Mouse (Mus musculus): ENCODE results near the gene Snrk. TPM values are rescaled to one million over a fixed set of nuclear protein-coding genes. Genes with fewer than 3 reads are reported as not detected.

The Snrk gene
- total RNA-seq, 4 experiments from 2014 or later = 153 to 206 (median 181) TPM

GRCm38 (mm10) chr9:122185061-122185460 lies 68.0 kb downstream of the Snrk start:
- peak; percentile 72 for DNase-seq

DNA sequence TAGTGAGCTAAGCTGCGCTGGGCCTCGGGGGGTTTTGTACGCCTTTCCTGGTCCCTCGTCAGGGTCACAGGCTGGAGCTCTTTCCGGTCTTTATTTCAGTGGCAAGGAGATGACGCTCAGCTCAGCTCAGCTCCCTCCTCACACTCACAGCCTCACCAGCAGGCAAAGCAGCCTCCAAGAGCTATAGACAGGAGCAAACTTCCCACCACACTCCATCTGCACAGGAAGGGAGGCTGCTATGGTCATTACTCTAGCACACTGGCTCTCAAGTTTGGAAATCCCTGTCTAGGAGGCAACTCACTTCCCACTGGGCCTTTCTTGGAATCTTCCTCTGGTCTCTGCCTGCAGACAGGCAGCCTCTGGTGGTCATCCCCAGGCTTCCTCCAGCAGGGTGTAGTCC lies 68.9 kb downstream of the Snrk start:
- DNase-seq = no peak

GRCm38 (mm10) chr9:122186643-122187226 lies 69.7 kb downstream of the Snrk start:
- no peak for DNase-seq

- DNase-seq = no peak
Observed at GRCm38 (mm10) chr9:122187451-122187921, 70.4 kb downstream of the Snrk start.

GRCm38 (mm10) chr9:122188724-122189123 lies 71.7 kb downstream of the Snrk start:
- no peak for DNase-seq

GRCm38 (mm10) chr9:122193361-122193760 lies 76.3 kb downstream of the Snrk start:
- no peak for DNase-seq

GRCm38 (mm10) chr9:122193823-122194222 lies 76.8 kb downstream of the Snrk start:
- no peak for DNase-seq

DNA sequence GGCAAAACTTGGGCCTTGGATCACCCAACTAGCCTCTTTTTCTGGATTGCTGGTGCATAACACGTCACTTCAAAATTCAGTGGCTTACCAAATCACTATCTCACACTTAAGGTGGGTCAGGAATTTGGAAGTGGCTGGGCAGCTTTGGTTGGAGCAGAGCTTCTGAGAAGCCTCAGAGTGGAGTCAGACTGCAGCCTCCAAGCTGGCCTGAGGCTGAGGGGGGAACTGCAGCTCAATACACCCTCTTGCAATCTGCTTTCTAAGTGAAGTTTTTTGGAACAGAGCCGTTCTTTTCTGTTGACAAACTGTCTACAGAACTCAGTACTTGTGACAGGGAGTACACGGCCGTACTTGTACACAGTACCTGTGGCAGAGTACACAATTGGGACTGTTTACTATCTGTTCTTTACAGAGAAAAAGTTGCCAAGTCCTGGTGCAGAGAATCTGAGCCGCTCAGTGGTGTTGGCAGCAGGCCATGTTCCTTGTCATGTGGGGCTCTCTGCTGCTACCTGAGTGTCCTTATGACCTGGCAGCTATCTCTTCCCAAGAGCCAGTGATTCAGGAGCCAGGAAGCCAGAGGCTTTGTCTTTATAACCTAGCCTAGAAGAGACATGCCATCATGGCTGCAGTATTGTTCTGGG lies 78.1 kb downstream of the Snrk start:
- DNase-seq = no peak

DNA sequence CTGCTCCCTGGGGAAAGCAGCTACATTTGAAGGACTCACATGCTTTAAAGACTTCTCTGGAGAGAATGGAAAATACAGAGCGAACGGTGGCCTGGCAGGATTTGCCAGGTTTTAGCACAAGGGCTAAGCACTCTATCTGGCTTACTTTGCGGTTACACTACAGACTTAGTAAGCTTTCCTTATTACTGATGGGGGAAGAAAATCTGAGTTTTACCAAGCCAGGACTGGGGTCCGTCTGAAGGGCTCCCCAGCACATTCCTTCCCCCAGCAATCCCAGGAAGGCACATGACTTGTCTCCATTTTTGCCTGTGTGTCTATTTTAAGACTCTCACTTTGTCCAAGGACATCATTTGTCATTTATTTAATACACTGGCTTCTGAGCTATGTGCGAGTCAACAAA lies 80.0 kb downstream of the Snrk start:
- no peak for DNase-seq

DNA sequence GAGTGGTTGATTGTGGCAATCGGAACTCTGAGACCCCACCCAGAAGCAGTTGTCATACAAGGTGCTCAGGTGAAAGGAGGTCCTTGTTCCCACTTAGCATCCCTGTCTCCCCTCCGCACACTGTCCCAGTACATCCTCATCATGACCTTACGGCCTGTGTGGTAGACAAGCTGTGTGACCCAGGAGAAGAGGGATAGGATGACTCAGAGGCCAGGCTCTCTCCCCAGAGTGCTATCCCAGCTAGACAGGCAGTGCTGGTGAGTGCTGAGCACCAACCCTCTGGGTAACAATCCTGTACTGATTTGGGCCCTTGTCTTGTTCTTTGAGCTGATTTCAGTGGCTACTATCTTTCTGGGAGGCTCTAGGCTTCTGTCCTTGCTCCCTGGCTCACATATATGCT lies 81.6 kb downstream of the Snrk start:
- no peak for DNase-seq

- DNase-seq = peak; percentile 70
Observed at GRCm38 (mm10) chr9:122199253-122199652, 82.2 kb downstream of the Snrk start.

DNA sequence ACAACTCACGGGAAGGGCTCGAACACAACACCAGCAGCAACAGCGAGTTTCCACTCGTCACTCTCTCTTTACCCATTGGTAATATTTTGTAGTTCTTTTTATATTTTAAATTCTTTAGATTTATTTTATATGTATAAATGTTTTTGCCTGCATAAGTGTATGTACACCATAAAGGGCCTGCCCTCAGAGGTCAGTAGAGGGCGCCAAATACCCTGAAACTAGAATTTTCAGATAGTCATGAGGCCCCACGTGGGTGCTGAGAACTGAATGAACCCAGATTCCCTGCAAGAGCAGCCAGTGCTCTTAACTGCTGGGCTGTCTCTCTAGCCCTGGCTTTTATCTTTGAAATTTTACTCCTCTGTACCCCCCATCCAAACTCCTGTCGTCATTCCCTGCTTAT lies 87.4 kb downstream of the Snrk start:
- no peak for DNase-seq

- no peak for DNase-seq
Observed at GRCm38 (mm10) chr9:122205543-122206200, 88.6 kb downstream of the Snrk start.

DNA sequence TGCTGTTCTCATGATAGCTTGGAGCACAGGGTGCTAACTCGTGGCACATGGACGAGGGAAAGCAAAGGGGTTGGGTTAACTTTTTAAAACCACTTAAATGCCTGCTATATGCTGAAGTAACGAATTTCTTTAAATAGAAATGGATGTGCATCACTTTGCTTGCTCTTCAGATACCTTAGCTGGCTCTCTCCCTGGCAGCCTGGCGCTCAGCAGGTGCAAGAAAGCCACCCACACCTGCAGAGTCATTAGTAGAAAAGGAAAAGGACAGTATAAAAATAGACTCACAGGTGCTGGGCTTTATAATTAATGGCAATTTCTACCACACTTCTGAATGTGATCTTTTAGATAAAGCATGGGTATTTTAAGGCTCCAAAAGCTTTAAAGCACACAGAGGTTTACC lies 91.2 kb downstream of the Snrk start:
- DNase-seq = no peak

- no peak for DNase-seq
Observed at GRCm38 (mm10) chr9:122215118-122215517, 98.1 kb downstream of the Snrk start.

GRCm38 (mm10) chr9:122216945-122217529 lies 100.0 kb downstream of the Snrk start:
- no peak for DNase-seq

Other genes with a start within 250 kb of the Snrk start
- 1 to 10 TPM in 1 of 4 experiments, under 1 TPM in 3; 0.77 to 2.1 (median 0.88) TPM for gene Ackr2, start 218.9 kb upstream of the Snrk start, total RNA-seq (2022)
- gene Cyp8b1, start 201.0 kb upstream of the Snrk start, total RNA-seq (2022) = under 1 TPM; 0.54 to 0.84 (median 0.72) TPM
- gene Fam198a, start 166.3 kb upstream of the Snrk start, total RNA-seq (2022) = 1 to 10 TPM; 1.8 to 2.7 (median 2.3) TPM
- 10 to 100 TPM; 21.3 to 31.3 (median 28.5) TPM for gene Pomgnt2, start 120.2 kb upstream of the Snrk start, total RNA-seq (2022)
- gene Ano10, start 177.2 kb downstream of the Snrk start, total RNA-seq (2022) = 10 to 100 TPM; 75.1 to 96.2 (median 85.1) TPM
- 10 to 100 TPM; 60.5 to 75.1 (median 72.7) TPM for gene Abhd5, start 234.3 kb downstream of the Snrk start, total RNA-seq (2022)

Measured in adrenal gland, adult 8-10 months (tissue).